Mouse (Mus musculus) liver, embryonic 16.5 days (tissue): ENCODE measurements at regions not wholly inside any gene's neighbourhood (a gene's known extent, or its start where the extent isn't known, plus 50 kb on each side); places are given as distances from the start of the nearest gene placed in this dataset.

ENCODE experiments used
- ATAC-seq: fragments of 200-750 bp; cut with Nextera tagmentation; 2 replicates; pipeline ENCODE4 v1.8.0; 2017; ENCODE audit warnings: low read depth, mild to moderate bottlenecking, moderate number of reproducible peaks, moderate library complexity
- H3K27ac ChIP-seq: fragments of 300-500 bp; sonication (generic); 2 replicates; pipeline ENCODE4 v1.5.1; 2014; ENCODE audit warnings: mild to moderate bottlenecking, low read length
- H3K27me3 ChIP-seq: fragments of 300-500 bp; sonication (generic); 2 replicates; pipeline ENCODE4 v1.6.1; 2014; ENCODE audit warnings: low read depth, low read length, mixed read lengths; ENCODE audit not compliant: control insufficient read depth, insufficient read depth
- H3K36me3 ChIP-seq: fragments of 300-500 bp; sonication (generic); 2 replicates; pipeline ENCODE4 v1.6.1; 2014; ENCODE audit warnings: mild to moderate bottlenecking; ENCODE audit not compliant: control insufficient read depth, insufficient read depth
- H3K4me1 ChIP-seq: fragments of 300-500 bp; sonication (generic); 2 replicates; pipeline ENCODE4 v1.6.1; 2014; ENCODE audit warnings: low read depth, low read length, mixed read lengths; ENCODE audit not compliant: control insufficient read depth
- H3K4me2 ChIP-seq: fragments of 300-500 bp; sonication (generic); 2 replicates; pipeline ENCODE4 v1.6.1; 2014; ENCODE audit warnings: low read depth, low read length, mixed read lengths
- H3K4me3 ChIP-seq: fragments of 300-500 bp; sonication (generic); 2 replicates; pipeline ENCODE4 v1.5.1; 2014; ENCODE audit warnings: low read depth, mild to moderate bottlenecking, low read length
- H3K9ac ChIP-seq: fragments of 300-500 bp; sonication (generic); 2 replicates; pipeline ENCODE4 v1.6.1; 2014; ENCODE audit warnings: low read depth, low read length
- H3K9me3 ChIP-seq: fragments of 300-500 bp; sonication (generic); replicated peaks from 2 replicates; pipeline ENCODE4 v1.6.1; 2016; ENCODE audit warnings: low read length; ENCODE audit not compliant: control insufficient read depth
- WGBS: fragments of 180-500 bp; shearing (Covaris S2); extraction: QIAGEN DNeasy Blood & Tissue Kit; methylation state at CpG from one replicate; pipeline ENCODE4 v1.1.7; 2014; ENCODE audit not compliant: insufficient replicate concordance; 5-methylcytosine and 5-hydroxymethylcytosine counted together

- no peak for ATAC-seq
Measured at GRCm38 (mm10) chr9:47473776-47474365, 56.1 kb upstream of the Cadm1 start.

GRCm38 (mm10) chr9:47474776-47475175, 55.2 kb upstream of the Cadm1 start:
- no peak overlapping the region for H3K4me2 ChIP-seq
- WGBS: 43% methylated on average over 5 of the region's 5 CpGs
- no peak for ATAC-seq

More at GRCm38 (mm10) chr9:47473776-47474365, 56.1 kb upstream of the Cadm1 start:
- Histone ChIP-seq H3K27me3 (no peaks in the 10 kb centered on the region), H3K9ac (no peak overlapping the region), H3K4me1 (no peaks in the 10 kb centered on the region), H3K4me2 (no peak overlapping the region), H3K36me3 (no peaks in the 10 kb centered on the region), H3K4me3 (no peak overlapping the region), H3K9me3 (no peaks in the 10 kb centered on the region), H3K27ac (no peak overlapping the region)
- WGBS: 60% methylated on average over 5 of the region's 5 CpGs

DNA sequence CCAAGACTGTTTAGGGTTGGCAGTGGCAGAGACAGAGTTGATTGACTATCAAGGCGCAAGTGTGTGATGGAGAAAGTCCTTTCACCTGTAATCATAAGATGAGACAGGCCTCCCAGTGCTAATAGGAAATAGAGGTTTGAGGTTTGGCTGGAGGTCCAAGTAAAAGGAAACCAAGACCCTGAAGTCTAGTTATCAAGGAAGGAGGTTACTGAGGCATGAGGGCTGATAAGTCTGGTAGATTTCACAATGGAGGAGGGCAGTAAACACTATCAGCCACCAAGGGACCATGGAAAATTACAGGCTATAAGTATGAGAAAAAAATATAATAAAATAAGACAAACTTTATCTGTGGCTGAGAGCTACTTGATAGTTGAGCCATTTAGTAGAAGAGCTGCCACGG, 52.1 kb upstream of the Cadm1 start:
- no peak overlapping the region for H3K27ac ChIP-seq
- H3K4me1 ChIP-seq: no peaks in the 10 kb centered on the region
- 49% methylated on average over 2 of the region's 2 CpGs for WGBS
- H3K4me2 ChIP-seq: no peak overlapping the region
- no peak for ATAC-seq
- H3K27me3 ChIP-seq: no peaks in the 10 kb centered on the region
- H3K9me3 ChIP-seq: no peaks in the 10 kb centered on the region
- no peak overlapping the region for H3K4me3 ChIP-seq
- no peak overlapping the region for H3K9ac ChIP-seq
- H3K36me3 ChIP-seq: no peaks in the 10 kb centered on the region

More at GRCm38 (mm10) chr9:47474776-47475175, 55.2 kb upstream of the Cadm1 start:
- no peaks in the 10 kb centered on the region for H3K27me3 ChIP-seq
- H3K9me3 ChIP-seq: no peaks in the 10 kb centered on the region
- H3K36me3 ChIP-seq: no peaks in the 10 kb centered on the region
- H3K9ac ChIP-seq: no peak overlapping the region
- no peak overlapping the region for H3K27ac ChIP-seq
- no peaks in the 10 kb centered on the region for H3K4me1 ChIP-seq
- no peak overlapping the region for H3K4me3 ChIP-seq
